Mouse (Mus musculus): ENCODE measurements around the gene Itgav. TPM values are rescaled to one million over a fixed set of nuclear protein-coding genes. Genes with fewer than 3 reads are reported as not detected.

The Itgav gene
- polyA plus RNA-seq, 1 experiment from 2014 or later, result 44.4 TPM

- Histone ChIP-seq H3K4me1 (no peaks in the 10 kb centered on the region), H3K9ac (no peak overlapping the region), H3K27ac (no peak overlapping the region), H3K27me3 (no peaks in the 10 kb centered on the region), H3K4me2 (no peak overlapping the region), H3K4me3 (replicated peaks) (no peak overlapping the region), H3K36me3 (replicated peaks) (peaks cover 20% of the 10 kb centered on the region), H3K9me3 (no peaks in the 10 kb centered on the region)
- no peak for ATAC-seq (ENCODE audit: low FRiP score)
- 88% methylated on average over 10 of the region's 10 CpGs for WGBS
Observed at GRCm38 (mm10) chr2:83853423-83853822, 129.2 kb downstream of the Itgav start.

GRCm38 (mm10) chr2:83856236-83856635 is 132.0 kb downstream of the Itgav start:
- no peak overlapping the region for H3K4me2 ChIP-seq
- no peaks in the 10 kb centered on the region for H3K27me3 ChIP-seq
- H3K9me3 ChIP-seq, result no peaks in the 10 kb centered on the region
- no peak overlapping the region for H3K9ac ChIP-seq
- no peak overlapping the region for H3K4me3 ChIP-seq (replicated peaks)
- 82% methylated on average over 4 of the region's 4 CpGs for WGBS
- H3K27ac ChIP-seq, result no peak overlapping the region
- H3K36me3 ChIP-seq (replicated peaks), result peaks cover 27% of the 10 kb centered on the region
- no peak for ATAC-seq (ENCODE audit: low FRiP score)
- H3K4me1 ChIP-seq, result no peaks in the 10 kb centered on the region

Other genes with a start within 250 kb of the Itgav start
- 198 and 236 TPM in 2 replicates for gene Zc3h15, start 80.0 kb upstream of the Itgav start, polyA plus RNA-seq (2016; fragmentation: Nextera tagmentation; extraction: Ambion mirVana)
- gene Fam171b, start 88.2 kb downstream of the Itgav start, polyA plus RNA-seq (2016; fragmentation: Nextera tagmentation; extraction: Ambion mirVana), result 57.9 and 68.7 TPM in 2 replicates
- not detected in 2 replicates for gene Zswim2, start 216.8 kb downstream of the Itgav start, polyA plus RNA-seq (2016; fragmentation: Nextera tagmentation; extraction: Ambion mirVana)
- gene Gm13698, start 231.3 kb downstream of the Itgav start, polyA plus RNA-seq (2016; fragmentation: Nextera tagmentation; extraction: Ambion mirVana), result not detected in 2 replicates
- not detected in 2 replicates for gene Gm13693, start 237.1 kb downstream of the Itgav start, polyA plus RNA-seq (2016; fragmentation: Nextera tagmentation; extraction: Ambion mirVana)
- gene Gm13695, start 242.9 kb downstream of the Itgav start, polyA plus RNA-seq (2016; fragmentation: Nextera tagmentation; extraction: Ambion mirVana), result not detected in 2 replicates
- gene Gm13696, start 248.7 kb downstream of the Itgav start, polyA plus RNA-seq (2016; fragmentation: Nextera tagmentation; extraction: Ambion mirVana), result not detected in 2 replicates